Mouse (Mus musculus) midbrain, embryonic 11.5 days (tissue): ENCODE results near the gene Tmem132d. TPM values are rescaled to one million over a fixed set of nuclear protein-coding genes. Genes with fewer than 3 reads are reported as not detected.

ENCODE experiments used
- ATAC-seq: fragments of 200-750 bp; cut with Nextera tagmentation; 2 replicates; pipeline ENCODE4 v1.8.0; 2017; ENCODE audit warnings: moderate TSS enrichment, moderate library complexity; ENCODE audit not compliant: low FRiP score
- DNase-seq: peaks from one replicate; pipeline ENCODE4 v3.0.0; 2015; ENCODE audit warnings: low spot score; ENCODE audit errors: missing footprints
- H3K27ac ChIP-seq: fragments of 300-500 bp; sonication (generic); 2 replicates; pipeline ENCODE4 v1.5.1; 2014; ENCODE audit warnings: low read depth, low read length
- H3K27me3 ChIP-seq: fragments of 300-500 bp; sonication (generic); 2 replicates; pipeline ENCODE4 v1.6.1; 2014; ENCODE audit warnings: mild to moderate bottlenecking, low read length, moderate library complexity, mixed read lengths; ENCODE audit not compliant: control insufficient read depth, insufficient read depth
- H3K36me3 ChIP-seq: fragments of 300-500 bp; sonication (generic); 2 replicates; pipeline ENCODE4 v1.6.1; 2014; ENCODE audit warnings: mild to moderate bottlenecking, low read length, moderate library complexity, mixed read lengths; ENCODE audit not compliant: control insufficient read depth, insufficient read depth
- H3K4me1 ChIP-seq: fragments of 300-500 bp; sonication (generic); 2 replicates; pipeline ENCODE4 v1.6.1; 2014; ENCODE audit warnings: low read length; ENCODE audit not compliant: control insufficient read depth, insufficient read depth
- H3K4me2 ChIP-seq: fragments of 300-500 bp; sonication (generic); 2 replicates; pipeline ENCODE4 v1.6.1; 2014; ENCODE audit warnings: mild to moderate bottlenecking, moderate library complexity
- H3K4me3 ChIP-seq: fragments of 300-500 bp; sonication (generic); 2 replicates; pipeline ENCODE4 v1.5.1; 2014; ENCODE audit warnings: low read depth, low read length
- H3K9ac ChIP-seq: fragments of 300-500 bp; sonication (generic); 2 replicates; pipeline ENCODE4 v1.6.1; 2014; ENCODE audit warnings: low read length
- H3K9me3 ChIP-seq: fragments of 300-500 bp; sonication (generic); 2 replicates; pipeline ENCODE4 v1.6.1; 2016; ENCODE audit warnings: low read length; ENCODE audit not compliant: control insufficient read depth
- WGBS: fragments of 180-500 bp; shearing (Covaris S2); extraction: QIAGEN DNeasy Blood & Tissue Kit; methylation state at CpG from one replicate; pipeline ENCODE4 v1.1.7; 2014; 5-methylcytosine and 5-hydroxymethylcytosine counted together
- polyA plus RNA-seq: library from polyadenylated mRNA; unstranded; fragments of >200 nt; fragmentation: Nextera tagmentation; extraction: Ambion mirVana; gene quantifications from 2 replicates; pipeline ENCODE4 v1.2.1, GENCODE M21; 2014

The Tmem132d gene
- polyA plus RNA-seq: 0.23 and 0.36 TPM in 2 replicates

DNA sequence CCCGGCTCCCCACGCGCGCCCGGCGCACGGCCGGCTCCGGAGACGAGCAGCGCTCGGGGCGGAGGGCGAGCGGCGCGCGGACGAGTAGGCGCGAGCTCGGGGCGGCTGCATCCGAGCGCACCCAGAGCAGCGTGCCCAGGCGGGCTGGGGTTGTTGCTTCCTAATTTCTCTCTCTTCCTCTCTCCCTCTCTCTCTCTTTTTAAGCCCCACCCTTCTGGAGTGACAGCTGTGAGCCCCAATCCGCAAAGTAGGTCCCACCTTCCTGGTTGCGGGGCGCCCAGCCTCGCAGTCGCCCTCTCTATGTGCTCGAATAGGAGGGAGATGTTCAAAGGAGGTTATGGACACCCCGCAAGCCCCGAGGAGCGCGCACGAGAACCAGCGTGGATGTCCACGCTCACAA lies at the start of gene Tmem132d:
Gene Tmem132d (minus strand): TSS at position 162 of the 400 bp plus-strand sequence.
- Histone ChIP-seq H3K9me3 (no peaks in the 10 kb centered on the region), H3K27ac (no peak within 1 kb of the TSS), H3K4me3 (peak within 1 kb of the TSS; percentile 45), H3K36me3 (no peaks in the 10 kb centered on the region), H3K27me3 (peaks cover 39% of the 10 kb centered on the region), H3K9ac (peak within 1 kb of the TSS; percentile 4), H3K4me2 (peak within 1 kb of the TSS; percentile 91), H3K4me1 (peaks cover 6% of the 10 kb centered on the region; the same call in 1 of the 2 replicates)
- WGBS: 1% methylated on average over 38 of the region's 40 CpGs
- ATAC-seq (peak; percentile 16; the same call in 1 of the 2 replicates), DNase-seq (no peak)

DNA sequence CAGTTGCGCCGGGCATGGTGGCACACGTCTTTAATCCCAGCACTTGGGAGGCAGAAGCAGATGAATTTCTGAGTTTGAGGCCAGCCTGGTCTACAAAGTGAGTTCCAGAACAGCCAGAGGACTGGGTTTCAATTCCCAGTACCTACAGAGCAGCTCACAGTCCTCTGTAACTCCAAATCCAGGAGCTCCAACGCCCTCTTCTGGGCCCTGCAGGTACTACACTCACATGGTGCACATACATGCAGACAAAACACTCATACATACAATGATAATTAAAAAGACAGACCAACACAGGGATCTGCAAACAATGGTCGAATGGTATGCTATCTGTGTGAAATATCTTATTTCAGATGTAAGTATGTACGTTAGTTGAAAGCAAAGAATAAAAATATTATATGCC lies 47.9 kb upstream of the Tmem132d start:
- Histone ChIP-seq H3K27me3 (no peaks in the 10 kb centered on the region), H3K36me3 (no peaks in the 10 kb centered on the region)
- 81% methylated on average over 6 of the region's 6 CpGs for WGBS

DNA sequence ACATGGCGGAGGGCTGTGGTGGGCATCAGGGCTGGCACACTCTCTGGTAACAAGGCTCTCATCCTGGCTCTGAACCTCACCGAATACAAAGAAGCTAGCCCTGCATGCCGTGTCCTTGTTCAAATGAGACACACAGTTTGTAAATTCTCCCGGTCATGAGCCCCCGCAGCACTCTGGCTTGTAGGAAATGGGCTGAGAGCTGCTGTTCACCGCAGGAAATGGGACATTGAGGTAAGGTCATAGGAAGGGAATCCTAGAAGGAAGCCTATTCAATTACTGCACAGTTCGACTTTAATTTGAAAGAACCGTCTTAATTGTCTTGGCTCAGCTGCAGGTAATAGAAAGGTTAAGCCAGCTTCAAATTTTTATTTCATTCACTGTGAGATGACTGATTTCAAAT lies 42.5 kb upstream of the Tmem132d start:
- DNase-seq: peak; percentile 8
- Histone ChIP-seq H3K9me3 (no peaks in the 10 kb centered on the region), H3K4me3 (no peak overlapping the region), H3K27ac (no peak overlapping the region), H3K27me3 (no peaks in the 10 kb centered on the region), H3K36me3 (no peaks in the 10 kb centered on the region), H3K4me2 (no peak overlapping the region), H3K4me1 (no peaks in the 10 kb centered on the region), H3K9ac (no peak overlapping the region)
- 93% methylated on average over 8 of the region's 8 CpGs for WGBS
- ATAC-seq: no peak

More for the DNA sequence above, 47.9 kb upstream of the Tmem132d start:
- Histone ChIP-seq H3K4me1 (peaks cover 16% of the 10 kb centered on the region), H3K9ac (no peak overlapping the region), H3K4me2 (no peak overlapping the region), H3K9me3 (no peaks in the 10 kb centered on the region), H3K4me3 (no peak overlapping the region), H3K27ac (no peak overlapping the region)
- ATAC-seq (no peak), DNase-seq (peak; percentile 80)

DNA sequence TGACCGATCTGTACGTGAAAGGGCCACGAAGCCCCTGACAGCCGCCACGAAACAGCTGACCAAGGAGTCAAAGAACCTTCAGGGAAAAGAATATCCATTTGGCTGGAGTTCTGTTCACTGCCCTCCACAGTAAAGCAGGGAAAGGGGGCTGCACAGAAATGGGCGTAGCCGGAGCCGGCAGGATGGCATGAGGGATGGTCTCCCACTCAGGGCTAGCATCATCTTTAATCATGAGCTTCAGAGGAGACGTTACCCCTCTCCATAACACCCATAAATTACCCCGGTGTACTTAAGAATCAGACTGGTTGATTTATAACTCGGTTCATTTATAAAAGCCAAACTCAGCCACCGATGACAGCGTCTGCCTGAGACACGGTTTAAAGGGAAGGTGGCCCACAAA lies 36.9 kb upstream of the Tmem132d start:
- 87% methylated on average over 14 of the region's 14 CpGs for WGBS
- no peaks in the 10 kb centered on the region for H3K36me3 ChIP-seq

DNA sequence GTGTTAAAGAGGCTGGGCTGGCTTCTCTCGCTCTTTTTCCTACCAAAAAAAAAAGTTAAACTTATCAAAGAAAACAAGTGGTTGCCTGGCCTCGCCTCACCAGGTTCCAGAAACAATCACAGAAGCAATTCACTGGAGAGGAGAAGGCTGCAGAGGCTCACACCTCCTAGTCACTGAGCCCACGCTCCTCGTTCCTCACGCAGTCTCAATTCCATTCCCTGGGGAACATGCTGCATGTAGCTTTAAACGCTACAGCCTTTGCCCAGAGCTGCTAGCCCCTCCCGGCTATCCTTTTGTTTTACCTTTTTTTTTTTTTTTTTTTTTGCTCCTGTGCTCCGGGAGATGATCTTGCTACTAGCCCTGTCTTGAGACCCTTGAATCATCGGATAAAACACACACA lies 31.6 kb upstream of the Tmem132d start:
- no peak overlapping the region; the same call in 1 of the 2 replicates for H3K4me2 ChIP-seq
- no peak overlapping the region for H3K27ac ChIP-seq
- H3K4me1 ChIP-seq: peaks cover 6% of the 10 kb centered on the region
- WGBS: 13% methylated on average over 9 of the region's 9 CpGs
- H3K9ac ChIP-seq: no peak overlapping the region
- H3K36me3 ChIP-seq: no peaks in the 10 kb centered on the region
- no peak overlapping the region for H3K4me3 ChIP-seq
- ATAC-seq (no peak), DNase-seq (peak; percentile 83)
- no peaks in the 10 kb centered on the region for H3K9me3 ChIP-seq
- no peaks in the 10 kb centered on the region for H3K27me3 ChIP-seq

More for the DNA sequence above, 36.9 kb upstream of the Tmem132d start:
- H3K27ac ChIP-seq: no peak overlapping the region
- H3K9ac ChIP-seq: no peak overlapping the region
- H3K4me1 ChIP-seq: peaks cover 2% of the 10 kb centered on the region; the same call in 1 of the 2 replicates
- H3K27me3 ChIP-seq: no peaks in the 10 kb centered on the region
- peak; percentile 54 for DNase-seq
- H3K4me3 ChIP-seq: no peak overlapping the region
- H3K4me2 ChIP-seq: no peak overlapping the region
- ATAC-seq: no peak
- no peaks in the 10 kb centered on the region for H3K9me3 ChIP-seq

DNA sequence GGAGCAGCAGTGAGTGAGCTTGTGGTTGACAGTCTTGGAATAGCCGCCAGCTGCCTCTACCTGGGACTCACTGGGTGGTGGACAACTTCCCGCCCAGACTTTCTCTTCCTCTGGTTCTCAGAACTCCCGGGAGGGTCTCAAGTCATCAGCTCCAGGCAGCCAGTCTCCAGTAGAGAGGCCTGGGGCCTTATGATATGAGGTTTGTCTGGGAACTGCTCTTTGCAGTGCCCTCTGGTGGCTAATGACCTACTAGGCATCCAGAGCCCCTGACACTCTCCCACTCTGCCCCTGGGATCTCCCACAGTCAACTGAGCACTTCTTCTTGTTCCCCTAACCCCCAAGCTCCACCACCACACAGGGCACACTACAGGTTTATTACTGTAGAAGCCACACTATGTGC lies 27.7 kb upstream of the Tmem132d start:
- Histone ChIP-seq H3K36me3 (no peaks in the 10 kb centered on the region), H3K4me2 (no peak overlapping the region), H3K4me3 (no peak overlapping the region), H3K9me3 (no peaks in the 10 kb centered on the region; the same call in 1 of the 2 replicates), H3K4me1 (peaks cover 6% of the 10 kb centered on the region), H3K27ac (no peak overlapping the region), H3K27me3 (no peaks in the 10 kb centered on the region), H3K9ac (no peak overlapping the region)
- 31% methylated on average over 3 of the region's 3 CpGs for WGBS
- ATAC-seq (no peak), DNase-seq (peak; percentile 80)

DNA sequence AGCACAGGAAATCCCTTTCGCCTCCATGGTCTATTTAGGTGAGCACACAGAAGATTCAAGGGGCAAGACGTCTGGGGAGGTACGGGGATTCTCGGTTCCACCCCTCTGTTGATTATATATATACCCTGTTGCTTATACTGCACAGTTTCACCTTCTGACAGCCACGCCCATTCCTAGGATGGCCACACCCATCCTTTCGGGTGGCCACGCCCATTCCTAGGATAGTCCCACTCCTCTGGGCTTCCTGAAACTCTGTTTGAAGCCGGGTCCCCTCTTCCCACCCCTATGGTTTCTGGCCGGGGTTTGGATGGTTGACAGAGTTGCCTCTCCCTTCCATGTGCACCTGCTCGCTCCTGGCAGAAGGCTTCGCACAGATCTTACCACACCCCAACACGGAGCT lies 22.9 kb upstream of the Tmem132d start:
- no peak overlapping the region for H3K27ac ChIP-seq
- H3K27me3 ChIP-seq: no peaks in the 10 kb centered on the region
- H3K4me1 ChIP-seq: peaks cover 6% of the 10 kb centered on the region
- no peak for ATAC-seq
- H3K36me3 ChIP-seq: no peaks in the 10 kb centered on the region
- H3K4me3 ChIP-seq: no peak overlapping the region
- no peak overlapping the region for H3K9ac ChIP-seq
- H3K4me2 ChIP-seq: no peak overlapping the region
- WGBS: 83% methylated on average over 12 of the region's 12 CpGs
- no peak for DNase-seq
- H3K9me3 ChIP-seq: no peaks in the 10 kb centered on the region; the same call in 1 of the 2 replicates

DNA sequence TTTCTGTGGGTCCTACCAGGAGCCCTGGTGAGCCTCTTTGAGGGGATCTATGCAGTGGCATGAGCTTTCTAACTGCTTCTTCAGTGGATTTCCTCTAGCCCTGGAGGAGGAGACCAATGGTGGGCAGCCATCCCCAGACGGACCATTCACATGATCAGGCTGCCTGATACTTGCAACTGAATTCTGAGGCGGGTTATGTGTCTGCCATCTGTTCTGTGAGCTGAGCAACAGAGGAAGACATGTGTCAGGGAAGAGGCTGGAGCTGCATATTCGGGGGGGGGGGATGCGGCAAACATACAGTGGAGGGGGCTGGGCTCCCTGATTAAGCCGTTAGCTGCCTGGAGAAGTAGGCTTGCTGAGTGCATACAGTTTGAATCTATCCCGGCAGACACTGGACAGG lies 19.3 kb upstream of the Tmem132d start:
- WGBS: 30% methylated on average over 6 of the region's 6 CpGs
- H3K9me3 ChIP-seq: no peaks in the 10 kb centered on the region
- no peak for DNase-seq

DNA sequence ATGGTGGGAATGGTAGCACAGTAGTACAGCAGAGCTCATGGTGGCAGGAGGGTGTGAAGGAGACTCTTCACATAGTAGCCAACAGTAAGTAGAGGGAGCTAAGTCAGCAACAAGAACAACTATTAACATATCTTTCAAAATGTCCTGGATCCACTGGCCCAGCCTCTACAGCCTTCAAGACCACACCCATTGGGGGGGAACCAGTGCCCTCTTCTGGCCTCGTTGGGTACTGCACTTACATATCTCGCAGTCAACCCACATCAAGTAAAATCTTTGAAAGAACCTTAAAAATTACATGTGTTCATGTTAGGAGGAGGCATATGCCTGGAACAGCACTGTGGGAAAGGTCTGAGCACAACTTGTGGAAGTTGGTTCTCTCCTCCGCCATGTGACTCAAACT lies 17.9 kb upstream of the Tmem132d start:
- no peak overlapping the region for H3K27ac ChIP-seq
- H3K27me3 ChIP-seq: no peaks in the 10 kb centered on the region
- no peak overlapping the region for H3K4me3 ChIP-seq
- no peaks in the 10 kb centered on the region for H3K36me3 ChIP-seq
- WGBS: 76% methylated on average over 3 of the region's 3 CpGs
- no peaks in the 10 kb centered on the region for H3K9me3 ChIP-seq
- no peak overlapping the region for H3K4me2 ChIP-seq
- ATAC-seq (no peak), DNase-seq (no peak)
- no peak overlapping the region for H3K9ac ChIP-seq
- peaks cover 6% of the 10 kb centered on the region for H3K4me1 ChIP-seq

More for the DNA sequence above, 19.3 kb upstream of the Tmem132d start:
- Histone ChIP-seq H3K27ac (no peak overlapping the region), H3K4me1 (peaks cover 6% of the 10 kb centered on the region), H3K9ac (no peak overlapping the region), H3K27me3 (no peaks in the 10 kb centered on the region), H3K4me3 (no peak overlapping the region), H3K36me3 (no peaks in the 10 kb centered on the region), H3K4me2 (no peak overlapping the region)
- peak; percentile 22; the same call in 1 of the 2 replicates for ATAC-seq
